Mouse (Mus musculus): ENCODE measurements around the gene Tmem191c. TPM values are rescaled to one million over a fixed set of nuclear protein-coding genes. Genes with fewer than 3 reads are reported as not detected.

The Tmem191c gene
- polyA plus RNA-seq, 1 experiment, result not detected

DNA sequence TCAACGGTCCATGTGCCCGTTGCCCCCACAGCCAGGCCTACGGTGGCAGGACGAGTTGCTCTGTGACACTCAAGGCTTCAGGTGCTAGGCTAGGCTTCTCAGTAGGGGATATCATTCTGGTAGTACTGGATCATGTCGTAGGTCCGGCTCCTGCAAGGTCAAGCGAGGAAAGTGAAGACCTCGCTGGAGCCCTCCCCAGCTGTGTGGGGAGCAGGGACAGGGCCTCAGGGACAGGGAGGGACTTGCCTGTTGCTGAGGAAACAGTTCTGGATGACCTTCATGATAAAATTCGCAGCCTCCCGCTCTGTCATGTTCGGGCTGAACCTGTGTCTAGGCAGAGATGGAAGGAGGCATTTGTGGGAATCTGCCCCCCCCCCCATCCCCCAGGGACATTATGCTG, 4.6 kb downstream of the Tmem191c start:
- Histone ChIP-seq H3K4me3 (ENCODE audit: insufficient read depth, low read depth, low read length) (no peak overlapping the region), H3K4me1 (ENCODE audit: control insufficient read depth, insufficient read depth, insufficient read length, low read length) (0 out of 2 replicates have a peak, but pooled peaks cover 3% of the 10 kb centered on the region), H3K27ac (replicated peaks; ENCODE audit: low read depth, low read length) (no peak overlapping the region)

DNA sequence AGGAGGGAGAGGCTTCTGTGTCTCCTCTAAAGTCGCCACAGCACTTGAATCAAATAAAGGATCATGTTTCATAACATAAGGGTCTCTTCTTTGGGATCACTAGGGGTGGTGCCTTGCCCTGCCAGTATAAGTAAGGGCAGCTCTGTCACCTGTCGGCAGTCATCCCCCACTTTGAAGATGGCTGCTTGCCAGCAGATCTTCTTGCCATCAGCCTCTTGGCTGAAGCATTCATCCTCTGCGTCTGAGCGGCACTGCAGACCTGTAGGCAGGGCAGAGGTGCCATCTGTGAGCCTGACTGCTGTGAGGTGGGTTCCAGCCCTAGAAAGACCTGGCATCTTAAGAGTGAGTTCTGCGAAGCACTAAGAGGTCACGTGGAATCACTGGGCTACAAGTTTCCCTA, 7.3 kb downstream of the Tmem191c start:
- no peak overlapping the region for H3K27ac ChIP-seq (replicated peaks; ENCODE audit: low read depth, low read length)
- no peak overlapping the region for H3K4me3 ChIP-seq (ENCODE audit: insufficient read depth, low read depth, low read length)
- H3K4me1 ChIP-seq (ENCODE audit: control insufficient read depth, insufficient read depth, insufficient read length, low read length), result no peaks in the 10 kb centered on the region

DNA sequence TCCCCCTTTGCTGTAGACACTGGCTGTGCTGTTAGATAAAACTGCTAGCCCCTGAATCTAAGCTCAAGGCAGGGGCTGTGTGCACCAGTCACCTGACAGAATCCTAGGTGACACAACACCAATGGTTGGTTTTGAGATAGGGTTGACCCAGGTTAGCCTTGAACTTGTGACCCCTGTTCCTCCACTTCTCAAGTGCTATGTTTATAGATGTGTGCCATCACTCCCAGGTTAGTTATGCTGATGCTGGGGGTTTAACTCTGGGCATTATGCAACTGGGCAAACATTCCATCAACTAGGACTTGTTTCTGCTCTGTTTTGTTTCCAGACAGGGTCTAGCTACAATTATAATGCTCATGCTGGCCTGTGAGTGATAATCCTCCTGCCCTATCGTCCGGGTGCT, 11.2 kb downstream of the Tmem191c start:
- Histone ChIP-seq H3K27ac (replicated peaks; ENCODE audit: low read depth, low read length) (no peak overlapping the region), H3K4me3 (ENCODE audit: insufficient read depth, low read depth, low read length) (no peak overlapping the region), H3K4me1 (ENCODE audit: control insufficient read depth, insufficient read depth, insufficient read length, low read length) (no peaks in the 10 kb centered on the region)

DNA sequence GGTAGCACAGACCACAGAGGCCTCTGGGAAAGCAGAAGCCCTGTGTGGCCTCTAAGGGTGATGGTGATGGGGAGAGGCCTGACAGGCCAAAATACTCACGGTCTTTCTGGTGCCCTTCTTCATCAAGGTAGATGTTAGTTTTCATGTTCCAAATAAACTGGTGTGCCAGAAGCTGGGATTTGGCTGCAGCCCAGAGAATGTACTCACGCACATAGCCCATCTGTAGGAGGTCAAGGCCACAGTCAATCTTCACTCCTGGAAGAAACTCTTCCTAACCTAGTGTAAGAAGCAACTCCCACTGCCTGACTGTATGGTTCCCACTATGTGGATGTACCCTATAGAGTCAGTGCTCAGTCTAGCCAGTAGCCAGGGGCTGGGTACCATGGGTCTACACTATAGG, 15.1 kb downstream of the Tmem191c start:
- H3K27ac ChIP-seq (replicated peaks; ENCODE audit: low read depth, low read length), result no peak overlapping the region
- H3K4me1 ChIP-seq (ENCODE audit: control insufficient read depth, insufficient read depth, insufficient read length, low read length), result no peaks in the 10 kb centered on the region
- no peak overlapping the region for H3K4me3 ChIP-seq (ENCODE audit: insufficient read depth, low read depth, low read length)

DNA sequence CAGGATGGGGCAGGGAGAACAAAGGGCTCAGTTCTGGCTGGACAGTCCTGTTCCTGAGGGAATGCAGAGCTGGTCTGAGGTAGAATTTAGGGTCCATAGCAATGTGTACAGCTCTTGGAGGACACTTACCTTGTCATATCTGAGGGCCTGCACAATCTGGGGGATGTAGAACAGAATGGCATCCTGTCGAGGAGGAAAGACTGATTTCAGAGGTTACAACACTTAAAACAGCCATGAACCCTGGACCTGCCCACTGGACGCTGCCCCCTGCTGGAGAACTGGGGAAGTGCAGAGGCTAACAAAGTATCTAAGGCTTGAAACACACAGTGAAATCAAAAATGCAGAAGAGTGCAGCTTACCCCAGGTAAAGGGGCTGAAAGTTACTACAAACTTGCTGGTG, 16.9 kb downstream of the Tmem191c start:
- Histone ChIP-seq H3K27ac (replicated peaks; ENCODE audit: low read depth, low read length) (no peak overlapping the region), H3K4me1 (ENCODE audit: control insufficient read depth, insufficient read depth, insufficient read length, low read length) (no peaks in the 10 kb centered on the region), H3K4me3 (ENCODE audit: insufficient read depth, low read depth, low read length) (no peak overlapping the region)

DNA sequence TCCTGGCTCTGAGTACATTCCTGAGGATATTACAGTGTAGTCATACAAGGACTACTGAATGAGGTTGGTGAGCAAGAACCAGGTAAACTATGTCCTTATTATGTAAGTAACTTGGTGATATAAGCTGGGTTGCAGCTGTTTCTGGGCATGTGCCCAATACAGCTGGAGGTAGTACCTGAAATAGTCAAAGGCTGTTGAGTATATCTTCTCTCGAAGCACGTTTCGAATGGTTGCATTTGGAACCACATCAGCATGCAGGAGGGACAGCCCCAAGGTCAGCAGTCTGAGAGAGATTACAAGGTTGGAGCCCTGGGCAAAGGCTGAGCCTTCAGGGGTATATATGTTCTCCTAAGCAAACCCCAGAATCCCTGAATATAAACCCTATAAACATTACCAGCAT, 24.9 kb downstream of the Tmem191c start:
- Histone ChIP-seq H3K4me1 (ENCODE audit: control insufficient read depth, insufficient read depth, insufficient read length, low read length) (no peaks in the 10 kb centered on the region), H3K4me3 (ENCODE audit: insufficient read depth, low read depth, low read length) (no peak overlapping the region), H3K27ac (replicated peaks; ENCODE audit: low read depth, low read length) (no peak overlapping the region)

DNA sequence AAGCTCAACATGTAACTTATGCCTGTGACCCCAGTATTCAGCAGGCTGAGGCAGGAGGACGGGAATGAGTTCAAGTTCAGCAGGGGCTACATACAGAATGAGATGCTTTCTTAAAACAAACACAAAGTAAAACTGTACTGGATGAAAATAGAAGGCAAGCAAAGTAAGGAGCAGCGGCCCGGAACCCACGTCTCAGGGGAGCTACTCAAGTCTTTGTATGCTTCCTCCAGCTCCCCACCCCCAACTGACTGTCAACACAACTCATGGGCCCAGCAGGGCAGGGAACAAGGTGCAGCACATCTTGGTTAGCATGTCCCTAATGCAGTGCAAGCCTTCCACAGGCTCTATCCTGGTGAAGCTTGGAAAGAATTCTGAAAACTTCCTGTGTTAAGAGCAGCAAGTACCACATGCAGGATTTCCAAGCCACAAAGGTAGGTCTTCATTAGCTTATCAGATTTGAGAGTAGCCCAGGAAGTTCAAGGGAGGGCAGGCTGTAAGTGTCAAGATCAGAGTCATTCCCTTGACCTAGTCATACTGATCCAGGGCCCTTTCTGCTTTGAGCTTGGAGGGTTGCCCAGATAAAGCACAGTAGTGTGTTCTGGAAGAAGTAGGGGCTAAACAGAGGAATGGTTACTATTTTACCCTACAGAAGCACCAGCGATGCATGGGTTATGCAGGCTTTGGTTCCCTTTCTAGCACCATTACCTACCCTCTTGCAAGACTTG, 27.8 kb downstream of the Tmem191c start:
- Histone ChIP-seq H3K27ac (replicated peaks; ENCODE audit: low read depth, low read length) (no peak overlapping the region), H3K4me1 (ENCODE audit: control insufficient read depth, insufficient read depth, insufficient read length, low read length) (no peaks in the 10 kb centered on the region), H3K4me3 (ENCODE audit: insufficient read depth, low read depth, low read length) (no peak overlapping the region)

DNA sequence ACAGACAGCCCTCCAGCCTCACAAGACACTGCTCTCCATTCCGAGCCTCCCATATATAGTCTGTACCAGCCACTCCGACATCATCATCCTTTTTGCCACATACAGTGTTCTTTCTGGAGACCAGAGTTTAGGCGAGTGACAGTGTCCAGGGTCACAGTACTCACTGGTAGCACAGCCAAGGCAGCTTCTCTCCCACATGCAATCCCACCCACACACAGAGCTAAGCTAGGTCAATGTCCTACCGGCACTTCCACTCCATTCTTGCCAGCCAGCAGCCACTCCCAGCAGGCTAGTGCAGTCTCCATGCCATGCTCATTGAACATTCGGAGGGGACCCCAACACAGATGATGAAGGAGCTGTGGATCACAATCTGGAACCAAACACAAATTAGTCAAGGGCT, 31.6 kb downstream of the Tmem191c start:
- Histone ChIP-seq H3K4me3 (ENCODE audit: insufficient read depth, low read depth, low read length) (no peak overlapping the region), H3K4me1 (ENCODE audit: control insufficient read depth, insufficient read depth, insufficient read length, low read length) (no peaks in the 10 kb centered on the region), H3K27ac (replicated peaks; ENCODE audit: low read depth, low read length) (no peak overlapping the region)

DNA sequence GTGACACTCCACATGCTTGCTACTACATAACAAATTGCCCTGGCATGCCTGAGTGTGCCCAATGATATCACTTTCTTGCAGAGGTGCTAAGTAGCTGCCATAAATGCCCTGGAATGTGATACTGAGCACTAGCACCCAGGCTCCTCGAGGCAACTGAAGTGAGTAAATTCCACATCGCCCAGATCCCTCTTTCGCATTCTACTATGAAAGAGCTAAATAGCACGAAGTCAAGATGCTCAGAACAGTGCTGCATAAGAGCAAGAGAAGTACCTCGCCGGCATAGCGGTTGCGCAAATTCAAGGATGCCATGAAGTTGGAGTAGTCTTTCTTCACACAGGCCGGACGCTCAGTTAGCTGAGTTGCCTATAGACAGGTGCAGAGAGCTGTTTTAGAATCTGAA, 33.2 kb downstream of the Tmem191c start:
- Histone ChIP-seq H3K4me3 (ENCODE audit: insufficient read depth, low read depth, low read length) (no peak overlapping the region), H3K27ac (replicated peaks; ENCODE audit: low read depth, low read length) (no peak overlapping the region), H3K4me1 (ENCODE audit: control insufficient read depth, insufficient read depth, insufficient read length, low read length) (no peaks in the 10 kb centered on the region)

DNA sequence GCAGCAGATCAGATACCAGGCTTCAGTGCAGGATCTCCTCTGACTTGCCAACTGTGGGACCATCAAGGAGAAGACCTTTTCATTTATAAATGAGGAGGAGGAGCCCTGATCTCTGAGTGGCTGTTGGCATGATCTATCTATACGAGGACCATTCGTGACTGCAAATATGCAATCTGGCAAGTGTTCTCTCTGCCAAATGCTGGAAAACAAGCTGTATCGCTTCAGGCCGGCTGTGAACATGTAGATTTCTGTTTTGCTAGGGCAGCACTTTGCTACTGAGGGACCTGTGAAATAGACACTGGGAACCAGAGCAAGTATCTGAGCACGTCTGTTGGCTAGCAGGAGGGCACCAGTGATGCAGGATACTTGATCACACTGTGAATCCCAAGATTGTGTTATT, 36.7 kb downstream of the Tmem191c start:
- H3K4me3 ChIP-seq (ENCODE audit: insufficient read depth, low read depth, low read length), result no peak overlapping the region
- no peak overlapping the region for H3K27ac ChIP-seq (replicated peaks; ENCODE audit: low read depth, low read length)

DNA sequence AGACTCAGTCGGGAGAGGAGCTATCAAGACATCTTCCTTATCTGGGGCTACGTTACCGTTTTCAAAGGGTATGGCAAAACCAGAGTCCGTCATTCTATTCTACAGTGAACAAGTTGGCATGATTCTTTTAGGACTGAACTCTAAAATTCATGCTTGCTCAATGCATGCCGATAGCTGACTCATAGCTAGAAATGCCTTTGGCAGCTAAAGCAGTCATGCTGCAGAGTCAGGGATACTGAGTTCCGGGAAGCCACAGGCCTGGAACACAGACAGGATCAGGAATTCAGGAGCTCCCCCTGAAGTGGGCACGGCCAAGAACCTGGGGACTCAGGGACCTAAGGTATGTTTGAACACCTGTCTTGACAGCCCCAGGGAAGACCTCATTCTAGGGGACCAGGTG, 40.7 kb downstream of the Tmem191c start:
- Histone ChIP-seq H3K27ac (replicated peaks; ENCODE audit: low read depth, low read length) (no peak overlapping the region), H3K4me3 (ENCODE audit: insufficient read depth, low read depth, low read length) (no peak overlapping the region), H3K4me1 (ENCODE audit: control insufficient read depth, insufficient read depth, insufficient read length, low read length) (no peaks in the 10 kb centered on the region)

More for the DNA sequence above, 36.7 kb downstream of the Tmem191c start:
- H3K4me1 ChIP-seq (ENCODE audit: control insufficient read depth, insufficient read depth, insufficient read length, low read length), result no peaks in the 10 kb centered on the region

DNA sequence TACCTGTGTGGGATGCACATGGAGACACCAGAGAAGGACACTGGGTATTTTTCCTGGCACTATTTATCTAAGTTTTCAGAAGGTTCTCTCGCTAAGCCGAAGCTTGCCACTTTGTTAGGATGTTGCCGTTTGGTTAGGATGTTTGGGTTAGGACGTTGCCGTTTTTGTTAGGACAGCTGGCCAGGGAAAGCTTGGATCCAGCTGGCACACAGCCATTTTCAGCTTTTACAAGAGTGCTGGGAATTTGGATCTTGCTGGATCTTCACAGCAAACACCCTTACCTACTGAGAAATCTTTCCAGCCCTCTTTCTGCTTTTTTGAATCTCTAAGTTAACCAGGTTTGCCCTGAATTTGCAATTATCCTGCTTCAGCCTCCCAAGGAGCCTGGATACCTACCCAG, 45.6 kb downstream of the Tmem191c start:
- Histone ChIP-seq H3K4me3 (ENCODE audit: insufficient read depth, low read depth, low read length) (no peak overlapping the region), H3K4me1 (ENCODE audit: control insufficient read depth, insufficient read depth, insufficient read length, low read length) (no peaks in the 10 kb centered on the region), H3K27ac (replicated peaks; ENCODE audit: low read depth, low read length) (no peak overlapping the region)

DNA sequence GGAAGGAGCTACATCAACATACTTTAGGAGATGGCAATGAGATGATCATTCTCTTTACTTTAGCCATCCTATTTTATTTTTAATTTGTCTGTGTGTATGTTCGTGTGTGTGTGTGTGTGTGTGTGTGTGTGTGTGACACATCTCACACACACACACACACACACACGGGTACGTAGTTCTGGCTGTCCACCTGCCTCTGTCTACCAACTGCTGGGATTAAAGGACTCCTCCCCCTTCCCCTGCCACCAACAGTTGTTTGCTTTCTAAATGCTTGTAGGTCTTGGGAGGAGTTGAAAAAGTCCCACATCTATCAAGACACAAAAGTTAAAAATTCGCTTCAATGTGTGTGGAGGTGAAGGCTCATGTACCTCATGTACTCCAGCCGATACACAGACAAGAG, 48.9 kb downstream of the Tmem191c start:
- no peaks in the 10 kb centered on the region for H3K4me1 ChIP-seq (ENCODE audit: control insufficient read depth, insufficient read depth, insufficient read length, low read length)
- H3K27ac ChIP-seq (replicated peaks; ENCODE audit: low read depth, low read length), result no peak overlapping the region
- no peak overlapping the region for H3K4me3 ChIP-seq (ENCODE audit: insufficient read depth, low read depth, low read length)

DNA sequence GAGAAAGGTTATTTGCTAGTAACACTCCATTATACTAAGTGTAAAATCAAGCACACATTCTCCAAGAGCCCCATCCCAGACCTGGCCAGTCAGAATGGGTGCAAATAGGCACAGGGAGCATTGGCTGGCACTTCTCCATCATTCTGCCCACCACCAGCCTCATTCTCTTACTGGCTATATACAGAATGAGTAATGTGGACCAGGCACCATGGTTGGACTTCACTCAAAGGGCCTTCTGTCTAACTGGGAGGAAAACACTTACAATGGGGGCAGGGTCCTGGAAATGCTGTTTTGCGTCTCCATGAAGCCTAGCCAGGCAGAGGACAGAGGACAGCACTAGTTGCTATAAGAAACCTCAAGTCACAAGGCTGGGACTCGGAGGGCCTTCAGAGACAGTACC, 50.2 kb downstream of the Tmem191c start:
- no peak overlapping the region for H3K4me3 ChIP-seq (ENCODE audit: insufficient read depth, low read depth, low read length)
- no peak overlapping the region for H3K27ac ChIP-seq (replicated peaks; ENCODE audit: low read depth, low read length)

DNA sequence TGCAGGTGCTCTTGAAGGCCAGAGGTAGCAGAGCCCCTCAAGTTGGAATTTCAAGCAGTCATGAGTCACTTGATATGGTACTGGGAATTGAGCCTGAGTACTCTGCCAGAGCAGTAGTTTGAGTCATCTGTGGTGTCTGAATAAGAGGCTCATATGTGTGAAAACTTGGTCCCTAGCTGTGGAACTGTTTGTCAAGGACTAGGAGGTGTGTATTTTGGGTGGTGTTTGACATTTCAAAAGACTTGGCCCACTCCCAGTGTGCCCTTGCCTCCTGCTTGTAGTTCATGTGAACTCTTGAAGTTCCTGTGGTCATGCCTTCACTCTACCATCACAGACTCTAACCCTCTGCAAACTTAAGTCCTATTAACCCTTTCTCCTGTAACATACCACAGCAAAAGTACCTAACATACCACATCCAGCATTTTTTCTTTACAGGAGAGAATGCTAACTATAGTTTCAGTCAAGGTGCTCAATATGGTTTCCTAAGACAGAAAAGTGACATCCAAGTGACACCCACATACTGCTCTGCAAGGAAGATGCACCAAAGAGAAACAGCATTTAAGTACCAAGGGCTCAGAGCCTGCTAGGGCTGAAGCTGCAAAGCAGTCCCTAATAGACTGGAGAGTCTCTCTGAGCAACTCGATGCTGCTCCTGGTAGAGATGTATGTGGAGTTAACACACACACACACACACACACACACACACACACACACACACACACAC, 54.1 kb downstream of the Tmem191c start:
- Histone ChIP-seq H3K4me3 (ENCODE audit: insufficient read depth, low read depth, low read length) (no peak overlapping the region), H3K4me1 (ENCODE audit: control insufficient read depth, insufficient read depth, insufficient read length, low read length) (no peaks in the 10 kb centered on the region), H3K27ac (replicated peaks; ENCODE audit: low read depth, low read length) (no peak overlapping the region)

More for the DNA sequence above, 50.2 kb downstream of the Tmem191c start:
- no peaks in the 10 kb centered on the region for H3K4me1 ChIP-seq (ENCODE audit: control insufficient read depth, insufficient read depth, insufficient read length, low read length)

DNA sequence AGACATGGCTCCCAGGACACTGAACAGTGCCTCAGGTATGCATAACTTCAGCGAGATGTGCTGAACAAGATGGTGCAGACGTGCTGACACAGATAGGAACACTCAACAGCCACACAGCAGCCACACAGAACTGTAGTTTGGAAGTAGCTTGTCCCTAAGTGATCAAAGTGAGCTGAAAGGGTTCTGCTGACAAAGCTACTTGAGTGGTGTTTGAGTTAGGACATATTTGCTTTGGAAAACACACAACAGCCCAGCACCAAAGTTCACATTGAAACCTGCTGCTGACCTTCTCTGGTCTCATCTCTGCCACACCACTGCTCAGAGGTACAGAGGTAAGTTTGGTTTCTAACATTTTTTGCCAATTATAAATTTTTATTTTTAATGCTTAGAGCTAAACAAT, 55.2 kb downstream of the Tmem191c start, which contains the start of gene Serpind1:
Serpind1 (plus strand) TSS at position 256 of the 400 bp plus-strand sequence.
- Histone ChIP-seq H3K27ac (replicated peaks; ENCODE audit: low read depth, low read length) (no peak within 1 kb of the TSS), H3K4me3 (ENCODE audit: insufficient read depth, low read depth, low read length) (no peak within 1 kb of the TSS), H3K4me1 (ENCODE audit: control insufficient read depth, insufficient read depth, insufficient read length, low read length) (no peaks in the 10 kb centered on the region)
